In genomic region chr5:73647261-73647900, GRCm38 (mm10) we compare ENCODE assay signal across 8 mouse cellular contexts. TPM values are rescaled to one million over a fixed set of nuclear protein-coding genes. Genes with fewer than 3 reads are reported as not detected.
DNase-seq lines count a peak whose midpoint lies in the region; ATAC-seq lines count a peak whose summit lies in the region.

Sgcb (minus strand) TSS chr5:73647790.

- peak within 1 kb of the TSS; percentile 83 for H3K9ac ChIP-seq in heart, embryonic 13.5 days
- peak within 1 kb of the TSS; percentile 57 for H3K9ac ChIP-seq in liver, embryonic 12.5 days
- peak within 1 kb of the TSS; percentile 57 for H3K9ac ChIP-seq in stomach, embryonic 14.5 days (replicated peaks; ENCODE audit: low read depth, low read length)

- H3K4me1 ChIP-seq in heart, embryonic 13.5 days, result peaks cover 35% of the 10 kb centered on the region
- peaks cover 27% of the 10 kb centered on the region for H3K4me1 ChIP-seq in liver, embryonic 12.5 days
- peaks cover 12% of the 10 kb centered on the region; the same call in 1 of the 2 replicates for H3K4me1 ChIP-seq in stomach, embryonic 14.5 days (ENCODE audit: control insufficient read depth, insufficient read depth, low read length)

- H3K4me2 ChIP-seq in heart, embryonic 13.5 days, result peak within 1 kb of the TSS; percentile 88
- H3K4me2 ChIP-seq in liver, embryonic 12.5 days, result peak within 1 kb of the TSS; percentile 80
- H3K4me2 ChIP-seq in stomach, embryonic 14.5 days (replicated peaks; ENCODE audit: low read depth, low read length), result peak within 1 kb of the TSS; percentile 74

- H3K27ac ChIP-seq in heart, embryonic 13.5 days (replicated peaks), result peak within 1 kb of the TSS; percentile 71
- H3K27ac ChIP-seq in liver, embryonic 12.5 days, result no peak within 1 kb of the TSS
- H3K27ac ChIP-seq in stomach, embryonic 14.5 days (ENCODE audit: low read length), result no peak within 1 kb of the TSS

- under 1% methylated on average over 62 of the region's 62 CpGs for WGBS in heart, embryonic 13.5 days
- WGBS in liver, embryonic 12.5 days (ENCODE audit: insufficient replicate concordance), result under 1% methylated on average over 62 of the region's 62 CpGs
- under 1% methylated on average over 62 of the region's 62 CpGs for WGBS in stomach, embryonic 14.5 days

- peaks cover 11% of the 10 kb centered on the region for H3K36me3 ChIP-seq in heart, embryonic 13.5 days
- H3K36me3 ChIP-seq in liver, embryonic 12.5 days, result no peaks in the 10 kb centered on the region
- no peaks in the 10 kb centered on the region for H3K36me3 ChIP-seq in stomach, embryonic 14.5 days (ENCODE audit: control insufficient read depth, insufficient read depth, low read length)

- peak; percentile 78 for ATAC-seq in heart, embryonic 13.5 days (ENCODE audit: extremely low read depth, insufficient number of reproducible peaks, low FRiP score, low TSS enrichment)
- peak; percentile 70 for ATAC-seq in liver, embryonic 12.5 days
- ATAC-seq in stomach, embryonic 14.5 days (ENCODE audit: insufficient number of reproducible peaks, insufficient read depth, low FRiP score, low read depth), result peak; percentile 88

- peaks cover 52% of the 10 kb centered on the region for H3K27me3 ChIP-seq in heart, embryonic 13.5 days (replicated peaks)
- peaks cover 72% of the 10 kb centered on the region for H3K27me3 ChIP-seq in liver, embryonic 12.5 days (replicated peaks)
- H3K27me3 ChIP-seq in stomach, embryonic 14.5 days (ENCODE audit: control insufficient read depth, insufficient read depth, low read length), result peaks cover 27% of the 10 kb centered on the region

- H3K9me3 ChIP-seq in heart, embryonic 13.5 days, result no peaks in the 10 kb centered on the region
- H3K9me3 ChIP-seq in liver, embryonic 12.5 days (replicated peaks), result no peaks in the 10 kb centered on the region
- H3K9me3 ChIP-seq in stomach, embryonic 14.5 days (ENCODE audit: control insufficient read depth, low read depth, low read length), result no peaks in the 10 kb centered on the region

- peak; percentile 91 for DNase-seq in B cell, adult 2 months
- DNase-seq in brain, adult 2 months (ENCODE audit: low read depth, low spot score), result peak; percentile 91
- peak; percentile 46 for DNase-seq in fibroblast of lung, adult 2 months (ENCODE audit: low read depth)
- DNase-seq in kidney, postnatal 10 days, result peak; percentile 92
- DNase-seq in natural killer cell, adult 2 months (ENCODE audit: low spot score in 2 of 2), result peak; percentile 71 to 80

- H3K4me3 ChIP-seq in heart, embryonic 13.5 days, result peak within 1 kb of the TSS; percentile 66
- H3K4me3 ChIP-seq in liver, embryonic 12.5 days, result peak within 1 kb of the TSS; percentile 69
- peak within 1 kb of the TSS; percentile 70 for H3K4me3 ChIP-seq in stomach, embryonic 14.5 days (ENCODE audit: low read depth, low read length)

RNA-seq across cellular contexts. Expression of gene Sgcb, which starts in this region (rescaled TPM):
- 27.3 and 28.5 TPM in 2 replicates for polyA plus RNA-seq in heart, embryonic 13.5 days (2015; fragmentation: Nextera tagmentation; extraction: Ambion mirVana)
- polyA plus RNA-seq in liver, embryonic 12.5 days (2016; fragmentation: Nextera tagmentation; extraction: Ambion mirVana), result 4.5 and 4.7 TPM in 2 replicates
- 30.6 and 32.1 TPM in 2 replicates for polyA plus RNA-seq in stomach, embryonic 14.5 days (2014; fragmentation: Nextera tagmentation; extraction: Ambion mirVana)
